Mouse (Mus musculus): ENCODE data around the gene Sstr2. TPM values are rescaled to one million over a fixed set of nuclear protein-coding genes. Genes with fewer than 3 reads are reported as not detected.

Sstr2 gene
- total and polyA plus RNA-seq, 3 experiments = 0.77 to 0.82 TPM; not detected in 1

DNA sequence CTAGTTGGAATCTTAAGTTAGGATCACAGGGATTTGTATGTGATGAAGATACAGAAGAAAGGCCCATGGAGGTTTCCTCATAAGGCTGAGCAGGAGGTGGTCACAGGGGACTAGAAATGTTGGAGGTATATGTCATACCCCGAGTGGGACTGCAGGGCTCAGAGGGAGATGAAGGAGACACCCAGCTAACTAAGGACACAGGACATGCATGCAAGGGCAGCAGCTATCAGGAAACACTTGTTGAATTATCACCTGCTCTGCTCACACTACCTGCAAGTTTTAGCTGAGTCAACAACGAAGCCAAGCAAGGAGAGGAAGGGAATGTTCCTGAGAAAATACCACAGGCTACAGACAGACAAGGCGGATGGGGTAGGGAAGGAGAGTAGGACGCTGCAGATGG, 48.6 kb downstream of the Sstr2 start:
- Histone ChIP-seq H3K9ac (ENCODE audit: control insufficient read depth, low read depth, low read length, poor library complexity, severe bottlenecking) (no peak overlapping the region), H3K4me3 (ENCODE audit: control insufficient read depth in 1 of 2, insufficient read depth in 1 of 2, low read depth in 2 of 2, low read length in 2 of 2) (no peak overlapping the region), H3K27ac (ENCODE audit: control insufficient read depth, low read depth, low read length) (no peak overlapping the region), H3K9me3 (replicated peaks; ENCODE audit: insufficient read depth, low read length) (no peaks in the 10 kb centered on the region), H3K36me3 (ENCODE audit: control insufficient read depth in 1 of 2, insufficient read depth in 2 of 2, low read length in 2 of 2) (peaks cover 9 to 40% of the 10 kb centered on the region in 2 experiments), H3K27me3 (ENCODE audit: control insufficient read depth in 1 of 2, insufficient read depth in 2 of 2, low read length in 2 of 2) (no peaks in the 10 kb centered on the region), H3K4me1 (ENCODE audit: control insufficient read depth in 1 of 2, insufficient read depth in 2 of 2, low read length in 2 of 2) (no peaks in the 10 kb centered on the region; a peak in 1 of 4 replicates), H3K79me2 (ENCODE audit: control insufficient read depth, insufficient read depth, low read length, poor library complexity) (peaks cover 10% of the 10 kb centered on the region)
- DNase-seq (ENCODE audit: low read depth, low spot score) = no peak
- no peak for TF ChIP-seq CTCF (IDR thresholded peaks at IDR 0.05 in 2 of 3, conservative IDR thresholded peaks at IDR 0.05 in 1 of 3; ENCODE audit: control insufficient read depth in 1 of 3, insufficient read depth in 1 of 3, low read depth in 2 of 3, low read length in 3 of 3, poor library complexity in 1 of 3, severe bottlenecking in 1 of 3)
- TF ChIP-seq POLR2A (IDR thresholded peaks at IDR 0.05; ENCODE audit: control insufficient read depth in 1 of 2, insufficient read depth in 1 of 2, low read depth in 1 of 2, low read length in 2 of 2, poor library complexity in 1 of 2) = no peak
- TF ChIP-seq NRF1 (IDR thresholded peaks at IDR 0.05; ENCODE audit: insufficient read depth, low read depth, low read length, poor library complexity, severe bottlenecking) = no peak
- TF ChIP-seq MYC (IDR thresholded peaks at IDR 0.05; ENCODE audit: low read depth, low read length) = no peak
- no peak for TF ChIP-seq MAX (IDR thresholded peaks at IDR 0.05; ENCODE audit: low read length)
- TF ChIP-seq EP300 (IDR thresholded peaks at IDR 0.05; ENCODE audit: low read depth in 1 of 2, low read length in 2 of 2) = no peak
- no peak for TF ChIP-seq E2F4 (IDR thresholded peaks at IDR 0.05; ENCODE audit: borderline replicate concordance, low read depth, low read length)
- no peak for TF ChIP-seq ETS1 (IDR thresholded peaks at IDR 0.05; ENCODE audit: low read depth, low read length)
- no peak for TF ChIP-seq RAD21 (IDR thresholded peaks at IDR 0.05; ENCODE audit: low read depth, low read length)
- TF ChIP-seq ZNF384 (IDR thresholded peaks at IDR 0.05; ENCODE audit: low read depth, low read length) = no peak
- TF ChIP-seq MXI1 (IDR thresholded peaks at IDR 0.05; ENCODE audit: low read depth, low read length) = no peak
- TF ChIP-seq TAL1 (IDR thresholded peaks at IDR 0.05; ENCODE audit: low read length) = no peak
- no peak for TF ChIP-seq POLR2AphosphoS2 (IDR thresholded peaks at IDR 0.05; ENCODE audit: low read length)
- TF ChIP-seq GABPA (IDR thresholded peaks at IDR 0.05; ENCODE audit: low read depth, low read length) = no peak
- TF ChIP-seq NELFE (IDR thresholded peaks at IDR 0.05; ENCODE audit: low read depth, low read length) = no peak
- no peak for TF ChIP-seq USF1 (IDR thresholded peaks at IDR 0.05; ENCODE audit: low read depth, low read length)
- TF ChIP-seq ELF1 (IDR thresholded peaks at IDR 0.05; ENCODE audit: low read depth, low read length) = no peak

DNA sequence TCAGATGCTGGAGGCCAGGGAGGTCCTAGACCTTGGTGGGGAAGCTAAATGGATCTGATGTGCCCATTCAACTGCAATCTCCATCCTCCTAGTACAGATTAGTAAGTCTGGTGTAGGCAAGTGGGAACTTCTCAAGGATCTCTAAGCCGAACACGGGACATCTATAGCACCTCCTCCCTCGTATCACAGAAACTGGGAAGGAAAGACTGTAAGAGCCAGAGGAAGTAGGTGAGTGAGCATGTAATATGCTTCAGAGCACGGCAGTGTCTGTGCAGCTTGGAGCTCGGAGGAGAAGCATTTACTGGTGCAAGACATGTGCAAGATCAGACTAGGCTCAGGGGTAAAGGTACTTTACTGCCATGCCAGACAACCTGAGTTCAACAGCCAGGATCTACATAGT, 49.7 kb downstream of the Sstr2 start:
- no peak overlapping the region for H3K9ac ChIP-seq (ENCODE audit: control insufficient read depth, low read depth, low read length, poor library complexity, severe bottlenecking)
- H3K27me3 ChIP-seq (ENCODE audit: control insufficient read depth in 1 of 2, insufficient read depth in 2 of 2, low read length in 2 of 2) = no peaks in the 10 kb centered on the region
- H3K79me2 ChIP-seq (ENCODE audit: control insufficient read depth, insufficient read depth, low read length, poor library complexity) = peaks cover 11% of the 10 kb centered on the region
- no peak for DNase-seq (ENCODE audit: low read depth, low spot score)
- no peak overlapping the region for H3K4me3 ChIP-seq (ENCODE audit: control insufficient read depth in 1 of 2, insufficient read depth in 1 of 2, low read depth in 2 of 2, low read length in 2 of 2)
- no peak overlapping the region for H3K27ac ChIP-seq (ENCODE audit: control insufficient read depth, low read depth, low read length)
- H3K4me1 ChIP-seq (ENCODE audit: control insufficient read depth in 1 of 2, insufficient read depth in 2 of 2, low read length in 2 of 2) = no peaks in the 10 kb centered on the region; a peak in 1 of 4 replicates
- H3K36me3 ChIP-seq (ENCODE audit: control insufficient read depth in 1 of 2, insufficient read depth in 2 of 2, low read length in 2 of 2) = peaks cover 9 to 48% of the 10 kb centered on the region in 2 experiments
- H3K9me3 ChIP-seq (replicated peaks; ENCODE audit: insufficient read depth, low read length) = no peaks in the 10 kb centered on the region
- no peak for TF ChIP-seq TBP (IDR thresholded peaks at IDR 0.05; ENCODE audit: low read depth, low read length)
- no peak for TF ChIP-seq USF1 (IDR thresholded peaks at IDR 0.05; ENCODE audit: low read depth, low read length)
- no peak for TF ChIP-seq POLR2A (IDR thresholded peaks at IDR 0.05; ENCODE audit: control insufficient read depth in 1 of 2, insufficient read depth in 1 of 2, low read depth in 1 of 2, low read length in 2 of 2, poor library complexity in 1 of 2)

Measured in MEL (cell line).